Mouse (Mus musculus) midbrain, embryonic 14.5 days (tissue): ENCODE results near the gene Tbx1. TPM values are rescaled to one million over a fixed set of nuclear protein-coding genes. Genes with fewer than 3 reads are reported as not detected.

Experiments used
- ATAC-seq: fragments of 200-750 bp; cut with Nextera tagmentation; 2 replicates; pipeline ENCODE4 v1.8.0; 2017; ENCODE audit warnings: moderate number of reproducible peaks, moderate library complexity; ENCODE audit not compliant: low FRiP score, low TSS enrichment
- DNase-seq: peaks from one replicate; pipeline ENCODE4 v3.0.0-alpha.2; 2015
- H3K27ac ChIP-seq: fragments of 300-500 bp; sonication (generic); replicated peaks from 2 replicates; pipeline ENCODE4 v1.5.1; 2014; ENCODE audit warnings: mild to moderate bottlenecking, low read depth, low read length, moderate library complexity
- H3K27me3 ChIP-seq: fragments of 300-500 bp; sonication (generic); 2 replicates; pipeline ENCODE4 v1.6.1; 2014; ENCODE audit warnings: low read length, control low read depth, mixed read lengths; ENCODE audit not compliant: control insufficient read depth, insufficient read depth
- H3K36me3 ChIP-seq: fragments of 300-500 bp; sonication (generic); 2 replicates; pipeline ENCODE4 v1.6.1; 2014; ENCODE audit warnings: low read length, control low read depth; ENCODE audit not compliant: control insufficient read depth, insufficient read depth
- H3K4me1 ChIP-seq: fragments of 300-500 bp; sonication (generic); 2 replicates; pipeline ENCODE4 v1.6.1; 2014; ENCODE audit warnings: mild to moderate bottlenecking, antibody characterized with exemption, low read length, control low read depth; ENCODE audit not compliant: control insufficient read depth, insufficient read depth
- H3K4me2 ChIP-seq: fragments of 300-500 bp; sonication (generic); 2 replicates; pipeline ENCODE4 v1.6.1; 2014; ENCODE audit warnings: mild to moderate bottlenecking, low read length, moderate library complexity
- H3K4me3 ChIP-seq: fragments of 300-500 bp; sonication (generic); replicated peaks from 2 replicates; pipeline ENCODE4 v1.5.1; 2014; ENCODE audit warnings: low read depth, low read length
- H3K9ac ChIP-seq: fragments of 300-500 bp; sonication (generic); replicated peaks from 2 replicates; pipeline ENCODE4 v1.6.1; 2014; ENCODE audit warnings: mild to moderate bottlenecking, low read length, moderate library complexity
- H3K9me3 ChIP-seq: fragments of 300-500 bp; sonication (generic); 2 replicates; pipeline ENCODE4 v1.6.1; 2016; ENCODE audit warnings: low read length, control low read depth, mixed read lengths; ENCODE audit not compliant: control insufficient read depth
- WGBS: fragments of 180-500 bp; shearing (Covaris S2); extraction: QIAGEN DNeasy Blood & Tissue Kit; methylation state at CpG from one replicate; pipeline ENCODE4 v1.1.7; 2014; 5-methylcytosine and 5-hydroxymethylcytosine counted together
- polyA plus RNA-seq: library from polyadenylated mRNA; unstranded; fragments of >200 nt; fragmentation: Nextera tagmentation; extraction: Ambion mirVana; gene quantifications from 2 replicates; pipeline ENCODE4 v1.2.1, GENCODE M21; 2014

Tbx1 gene
- polyA plus RNA-seq, 1 experiment from 2014 or later, result 0.34 TPM

GRCm38 (mm10) chr16:18601447-18601846 is 11.0 kb upstream of the Tbx1 start:
- WGBS, result 64% methylated on average over 7 of the region's 7 CpGs
- DNase-seq (no peak), ATAC-seq (no peak)
- H3K36me3 ChIP-seq, result no peaks in the 10 kb centered on the region
- H3K9ac ChIP-seq, result no peak overlapping the region
- H3K27me3 ChIP-seq, result no peaks in the 10 kb centered on the region
- H3K27ac ChIP-seq, result no peak overlapping the region
- H3K4me1 ChIP-seq, result no peaks in the 10 kb centered on the region
- H3K9me3 ChIP-seq, result no peaks in the 10 kb centered on the region
- no peak overlapping the region for H3K4me2 ChIP-seq
- H3K4me3 ChIP-seq, result no peak overlapping the region

GRCm38 (mm10) chr16:18598006-18598405 is 7.5 kb upstream of the Tbx1 start:
- Histone ChIP-seq H3K36me3 (no peaks in the 10 kb centered on the region), H3K4me1 (no peaks in the 10 kb centered on the region), H3K9me3 (no peaks in the 10 kb centered on the region), H3K27ac (no peak overlapping the region), H3K4me2 (no peak overlapping the region), H3K9ac (no peak overlapping the region), H3K4me3 (no peak overlapping the region), H3K27me3 (0 out of 2 replicates have a peak, but pooled peaks cover 10% of the 10 kb centered on the region)
- DNase-seq (no peak), ATAC-seq (no peak)
- 92% methylated on average over 3 of the region's 3 CpGs for WGBS

DNA sequence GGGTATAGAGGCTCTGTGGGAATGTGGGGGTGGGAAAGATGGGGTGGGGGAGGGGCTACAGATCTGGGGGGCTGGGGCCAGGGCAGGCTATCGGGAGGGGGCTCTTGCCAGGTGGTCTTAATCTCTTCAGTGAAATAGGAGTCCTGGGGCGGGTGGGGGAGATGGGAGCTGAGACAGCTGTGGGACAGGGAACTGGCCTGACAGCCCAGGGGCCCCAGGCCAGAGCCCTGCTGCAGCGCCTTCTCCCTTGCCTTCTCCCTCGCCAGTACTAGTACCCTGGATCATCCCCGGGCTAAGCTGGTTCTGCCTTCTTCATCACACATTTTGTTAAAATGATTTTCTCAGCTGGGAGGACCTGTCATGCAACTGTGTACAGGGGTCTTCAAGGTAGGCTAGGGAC is 5.8 kb upstream of the Tbx1 start:
- ATAC-seq, result no peak

DNA sequence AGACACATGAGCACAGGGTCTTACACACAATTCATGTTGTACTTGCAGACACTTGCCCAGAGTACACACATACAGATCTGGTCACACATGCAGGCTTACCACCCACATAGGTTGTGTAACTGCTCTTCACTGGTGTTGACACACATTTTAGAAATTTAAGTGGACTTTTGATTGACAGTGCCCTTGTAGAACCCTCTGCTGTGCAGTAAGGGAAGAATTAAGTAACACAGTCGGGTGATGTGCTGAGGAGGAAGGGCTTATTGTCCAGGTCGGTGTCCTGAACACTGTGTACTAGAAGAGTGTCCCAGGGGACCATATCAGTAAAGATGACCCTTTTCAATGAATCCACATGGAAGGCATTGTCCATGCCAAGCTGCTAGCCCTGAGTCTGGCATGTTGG is 3.5 kb upstream of the Tbx1 start:
- Histone ChIP-seq H3K4me3 (no peak overlapping the region), H3K9me3 (no peaks in the 10 kb centered on the region), H3K36me3 (no peaks in the 10 kb centered on the region), H3K4me2 (no peak overlapping the region), H3K4me1 (peaks cover 6% of the 10 kb centered on the region; the same call in 1 of the 2 replicates), H3K27me3 (peaks cover 48% of the 10 kb centered on the region), H3K27ac (no peak overlapping the region), H3K9ac (no peak overlapping the region)
- DNase-seq (no peak), ATAC-seq (no peak)
- WGBS, result 70% methylated on average over 2 of the region's 2 CpGs

More for the DNA sequence above, 5.8 kb upstream of the Tbx1 start:
- Histone ChIP-seq H3K27ac (no peak overlapping the region), H3K36me3 (no peaks in the 10 kb centered on the region), H3K4me2 (no peak overlapping the region), H3K9me3 (no peaks in the 10 kb centered on the region), H3K4me3 (no peak overlapping the region), H3K27me3 (peaks cover 25% of the 10 kb centered on the region), H3K4me1 (peaks cover 6% of the 10 kb centered on the region; the same call in 1 of the 2 replicates), H3K9ac (no peak overlapping the region)
- no peak for DNase-seq
- WGBS, result 32% methylated on average over 5 of the region's 5 CpGs

DNA sequence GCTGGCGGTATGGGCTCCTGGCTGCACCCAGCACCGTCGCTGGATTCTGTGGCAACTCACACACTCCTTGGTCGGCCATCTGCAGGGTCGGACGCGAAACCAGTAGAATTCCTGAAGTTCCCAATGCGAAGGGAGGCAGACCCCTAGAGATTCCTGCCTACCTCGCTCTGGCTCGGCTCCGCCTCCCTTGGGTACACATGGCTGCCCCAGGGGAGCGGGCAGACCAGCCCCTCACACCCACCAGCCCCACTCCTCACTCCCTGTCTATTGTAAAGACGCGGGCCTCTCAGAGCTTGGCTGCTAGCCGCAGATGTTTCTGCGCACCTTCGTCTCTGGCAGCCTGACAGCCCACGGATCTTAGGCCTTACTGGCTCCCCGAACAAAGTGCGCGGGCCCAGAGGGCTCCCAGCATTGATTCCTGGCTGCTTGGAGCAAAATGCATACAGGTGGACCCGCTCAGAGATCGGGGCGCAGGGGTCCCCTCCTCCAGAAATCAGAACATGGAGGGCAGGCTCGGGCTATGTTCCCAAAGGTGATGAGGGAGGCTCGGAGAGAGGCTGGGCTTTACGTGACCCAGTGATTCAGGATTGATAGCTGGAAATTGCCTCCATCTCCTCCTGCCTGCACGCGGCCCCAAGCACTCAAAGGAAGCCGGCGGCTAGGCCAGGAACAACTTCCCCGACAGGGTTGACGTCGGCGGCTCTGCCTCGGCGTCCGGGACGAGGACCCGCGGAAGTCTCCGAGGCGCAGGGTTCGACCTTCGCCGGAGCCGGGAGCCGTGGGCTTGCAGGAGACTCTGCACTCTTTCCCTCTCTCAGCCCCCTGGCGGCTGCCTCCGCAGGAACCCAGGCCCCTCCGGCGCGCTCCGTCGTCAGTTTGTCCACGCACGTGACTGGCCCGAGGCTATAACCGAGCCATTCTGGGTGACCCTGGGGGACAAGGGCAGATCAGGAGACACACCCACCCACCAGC is 862 bp upstream of the Tbx1 start:
- ATAC-seq (no peak), DNase-seq (peak; percentile 53)
- peaks cover 70% of the 10 kb centered on the region for H3K27me3 ChIP-seq
- peak overlapping the region; percentile 36 for H3K4me2 ChIP-seq
- 1% methylated on average over 59 of the region's 59 CpGs for WGBS
- no peaks in the 10 kb centered on the region for H3K9me3 ChIP-seq
- peak overlapping the region; percentile 13; the same call in 1 of the 2 replicates for H3K4me3 ChIP-seq
- no peak overlapping the region for H3K27ac ChIP-seq
- no peak overlapping the region for H3K9ac ChIP-seq
- no peaks in the 10 kb centered on the region for H3K36me3 ChIP-seq
- H3K4me1 ChIP-seq, result peaks cover 9% of the 10 kb centered on the region; the same call in 1 of the 2 replicates

GRCm38 (mm10) chr16:18589080-18589621 is 1.3 kb downstream of the Tbx1 start:
- no peak overlapping the region for H3K4me3 ChIP-seq
- H3K27me3 ChIP-seq, result peaks cover 92% of the 10 kb centered on the region
- no peak overlapping the region for H3K9ac ChIP-seq
- H3K36me3 ChIP-seq, result no peaks in the 10 kb centered on the region
- no peak overlapping the region for H3K27ac ChIP-seq
- ATAC-seq, result no peak
- 10% methylated on average over 9 of the region's 9 CpGs for WGBS
- H3K4me1 ChIP-seq, result peaks cover 13% of the 10 kb centered on the region; the same call in 1 of the 2 replicates
- H3K9me3 ChIP-seq, result no peaks in the 10 kb centered on the region
- no peak for DNase-seq
- no peak overlapping the region for H3K4me2 ChIP-seq

DNA sequence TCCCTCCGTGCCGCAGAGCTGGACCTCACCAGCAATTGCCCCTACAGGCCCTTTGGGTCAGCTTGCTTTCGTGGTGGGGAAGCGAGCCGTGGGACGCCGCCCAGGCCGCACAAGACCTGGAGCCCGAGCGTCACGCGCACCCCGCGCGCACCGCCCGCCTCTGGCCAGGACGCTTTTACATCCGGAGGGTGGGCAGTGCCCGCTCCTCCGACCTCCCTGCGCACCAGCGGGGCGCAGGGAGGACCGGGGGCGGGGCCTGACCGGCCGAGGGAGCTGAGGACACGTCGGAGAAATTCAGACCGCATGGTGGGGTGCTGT is 1.8 kb downstream of the Tbx1 start:
- peaks cover 13% of the 10 kb centered on the region; the same call in 1 of the 2 replicates for H3K4me1 ChIP-seq
- H3K27ac ChIP-seq, result no peak overlapping the region
- ATAC-seq (no peak), DNase-seq (no peak)
- no peaks in the 10 kb centered on the region for H3K9me3 ChIP-seq
- no peaks in the 10 kb centered on the region for H3K36me3 ChIP-seq
- no peak overlapping the region for H3K4me2 ChIP-seq
- no peak overlapping the region for H3K9ac ChIP-seq
- H3K4me3 ChIP-seq, result no peak overlapping the region
- H3K27me3 ChIP-seq, result peaks cover 93% of the 10 kb centered on the region
- 2% methylated on average over 31 of the region's 31 CpGs for WGBS

DNA sequence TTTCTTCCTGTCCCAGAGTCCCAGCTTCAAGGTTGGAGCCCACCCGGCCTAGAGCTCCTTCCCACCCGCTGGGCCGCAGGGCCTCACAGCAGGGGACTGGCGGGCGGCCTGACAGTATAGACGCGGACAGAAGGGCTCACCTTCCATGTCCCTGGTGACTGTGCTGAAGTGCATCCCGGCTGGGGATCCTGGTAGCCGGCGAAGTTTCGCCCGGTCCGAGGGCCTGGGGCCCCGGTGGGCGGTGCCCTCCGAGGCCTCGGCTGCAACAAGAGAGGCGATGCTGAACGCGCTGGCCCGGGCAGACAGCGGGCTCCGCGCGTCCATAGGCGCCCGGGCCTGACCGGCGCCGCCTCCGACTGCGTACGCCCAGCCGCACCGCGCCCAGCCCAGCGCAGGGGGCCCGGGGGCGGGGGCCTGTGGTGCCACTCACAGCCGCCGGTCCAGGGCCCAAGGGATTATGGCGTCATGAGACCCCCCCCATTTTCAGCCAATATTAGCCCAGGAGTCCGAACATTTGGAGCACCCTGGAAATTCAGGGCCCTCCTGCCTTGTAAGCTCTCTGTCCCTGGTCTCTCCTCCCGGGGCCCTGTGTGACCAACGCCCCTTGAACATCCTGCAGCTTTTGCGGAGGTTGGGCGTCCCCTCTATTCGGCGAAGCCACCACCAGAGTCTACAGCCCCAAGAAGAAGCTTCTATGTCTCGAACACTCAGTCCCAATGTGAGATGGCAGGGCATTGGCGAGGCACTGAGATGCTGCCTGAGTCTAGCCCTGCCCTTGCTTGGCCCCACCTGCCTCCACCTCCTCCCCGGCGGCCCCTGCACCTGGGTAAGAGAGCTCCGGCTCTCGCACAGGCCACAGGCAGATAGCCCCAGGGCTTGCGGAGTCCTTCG is 2.4 kb downstream of the Tbx1 start:
- peaks cover 93% of the 10 kb centered on the region for H3K27me3 ChIP-seq
- H3K4me3 ChIP-seq, result 0 out of 2 replicates have a peak overlapping the region, but pooled peaks have one; percentile 8
- WGBS, result under 1% methylated on average over 57 of the region's 57 CpGs
- H3K36me3 ChIP-seq, result no peaks in the 10 kb centered on the region
- no peaks in the 10 kb centered on the region for H3K9me3 ChIP-seq
- H3K27ac ChIP-seq, result no peak overlapping the region
- H3K9ac ChIP-seq, result no peak overlapping the region
- ATAC-seq (peak; percentile 41; the same call in 1 of the 2 replicates), DNase-seq (no peak)
- peaks cover 13% of the 10 kb centered on the region; the same call in 1 of the 2 replicates for H3K4me1 ChIP-seq
- peak overlapping the region; percentile 21 for H3K4me2 ChIP-seq
